Mouse (Mus musculus) intestine, postnatal 0 days (tissue): ENCODE results near the gene Myh6. TPM values are rescaled to one million over a fixed set of nuclear protein-coding genes. Genes with fewer than 3 reads are reported as not detected.
"Not testable (repeated sequence)": the region's sequence is repeated elsewhere in the genome, so short reads cannot be mapped to it uniquely, and the experiment has no call there.

Experiments
- ATAC-seq: fragments of 200-750 bp; cut with Nextera tagmentation; 2 replicates; pipeline ENCODE4 v1.8.0; 2017; ENCODE audit warnings: mild to moderate bottlenecking, moderate TSS enrichment, moderate library complexity
- H3K27ac ChIP-seq: fragments of 300-500 bp; sonication (generic); 2 replicates; pipeline ENCODE4 v1.5.1; 2014; ENCODE audit warnings: mild to moderate bottlenecking, low read depth, low read length, moderate library complexity
- H3K27me3 ChIP-seq: fragments of 300-500 bp; sonication (generic); replicated peaks from 2 replicates; pipeline ENCODE4 v1.6.1; 2014; ENCODE audit warnings: low read length, mixed read lengths; ENCODE audit not compliant: control insufficient read depth, insufficient read depth
- H3K36me3 ChIP-seq: fragments of 300-500 bp; sonication (generic); 2 replicates; pipeline ENCODE4 v1.6.1; 2014; ENCODE audit warnings: mild to moderate bottlenecking, moderate library complexity; ENCODE audit not compliant: control insufficient read depth, insufficient read depth
- H3K4me1 ChIP-seq: fragments of 300-500 bp; sonication (generic); replicated peaks from 2 replicates; pipeline ENCODE4 v1.6.1; 2014; ENCODE audit warnings: antibody characterized with exemption, low read length, mixed read lengths; ENCODE audit not compliant: control insufficient read depth, insufficient read depth
- H3K4me2 ChIP-seq: fragments of 300-500 bp; sonication (generic); replicated peaks from 2 replicates; pipeline ENCODE4 v1.6.1; 2014; ENCODE audit warnings: low read depth, mild to moderate bottlenecking, moderate library complexity
- H3K4me3 ChIP-seq: fragments of 300-500 bp; sonication (generic); 2 replicates; pipeline ENCODE4 v1.5.1; 2014; ENCODE audit warnings: low read depth, low read length
- H3K9ac ChIP-seq: fragments of 300-500 bp; sonication (generic); 2 replicates; pipeline ENCODE4 v1.6.1; 2014; ENCODE audit warnings: mild to moderate bottlenecking, low read depth, low read length
- H3K9me3 ChIP-seq: fragments of 300-500 bp; sonication (generic); 2 replicates; pipeline ENCODE4 v1.6.1; 2016; ENCODE audit warnings: mixed run types; ENCODE audit not compliant: control insufficient read depth
- CTCF ChIP-seq: sonication (generic); IDR thresholded peaks from 2 replicates; pipeline ENCODE4 v1.5.1; 2016; ENCODE audit warnings: low read depth, mild to moderate bottlenecking, control low read depth, antibody characterized with exemption, moderate library complexity
- WGBS: fragments of 180-500 bp; shearing (Covaris S2); extraction: QIAGEN DNeasy Blood & Tissue Kit; methylation state at CpG from one replicate; pipeline ENCODE4 v1.1.7; 2014; 5-methylcytosine and 5-hydroxymethylcytosine counted together
- polyA plus RNA-seq: library from polyadenylated mRNA; unstranded; fragments of >200 nt; fragmentation: Nextera tagmentation; extraction: Ambion mirVana; gene quantifications from 2 replicates; pipeline ENCODE4 v1.2.1, GENCODE M21; 2015

Gene Myh6
- polyA plus RNA-seq, 1 experiment from 2014 or later, result 0.53 TPM

GRCm38 (mm10) chr14:55001938-55002686 lies 35.4 kb upstream of the Myh6 start:
- H3K27ac ChIP-seq, result no peak overlapping the region
- H3K4me2 ChIP-seq, result no peak overlapping the region
- H3K9me3 ChIP-seq, result no peaks in the 10 kb centered on the region
- 46% methylated on average over 12 of the region's 12 CpGs for WGBS
- no peaks in the 10 kb centered on the region for H3K36me3 ChIP-seq
- H3K27me3 ChIP-seq, result no peaks in the 10 kb centered on the region
- H3K9ac ChIP-seq, result no peak overlapping the region
- H3K4me1 ChIP-seq, result 0 out of 2 replicates have a peak, but pooled peaks cover 3% of the 10 kb centered on the region
- no peak for ATAC-seq
- no peak for TF ChIP-seq CTCF
- no peak overlapping the region for H3K4me3 ChIP-seq

GRCm38 (mm10) chr14:55001446-55001845 lies 34.7 kb upstream of the Myh6 start:
- H3K4me1 ChIP-seq, result 0 out of 2 replicates have a peak, but pooled peaks cover 3% of the 10 kb centered on the region
- H3K4me3 ChIP-seq, result no peak overlapping the region
- TF ChIP-seq CTCF, result no peak
- ATAC-seq, result no peak
- WGBS, result 94% methylated on average over 2 of the region's 2 CpGs
- H3K27me3 ChIP-seq, result no peaks in the 10 kb centered on the region
- no peak overlapping the region for H3K9ac ChIP-seq
- no peaks in the 10 kb centered on the region for H3K36me3 ChIP-seq
- H3K9me3 ChIP-seq, result no peaks in the 10 kb centered on the region
- H3K27ac ChIP-seq, result no peak overlapping the region
- H3K4me2 ChIP-seq, result no peak overlapping the region

GRCm38 (mm10) chr14:55000814-55001213 lies 34.1 kb upstream of the Myh6 start:
- H3K4me1 ChIP-seq, result 0 out of 2 replicates have a peak, but pooled peaks cover 3% of the 10 kb centered on the region
- no peak overlapping the region for H3K4me3 ChIP-seq
- no peak for TF ChIP-seq CTCF
- no peak for ATAC-seq
- H3K4me2 ChIP-seq, result no peak overlapping the region
- no peak overlapping the region for H3K27ac ChIP-seq
- no peak overlapping the region for H3K9ac ChIP-seq
- H3K27me3 ChIP-seq, result no peaks in the 10 kb centered on the region
- H3K9me3 ChIP-seq, result no peaks in the 10 kb centered on the region
- WGBS, result 82% methylated on average over 6 of the region's 6 CpGs
- H3K36me3 ChIP-seq, result no peaks in the 10 kb centered on the region

- H3K9ac ChIP-seq, H3K4me1 ChIP-seq, H3K27me3 ChIP-seq, ATAC-seq, H3K27ac ChIP-seq, H3K9me3 ChIP-seq, H3K36me3 ChIP-seq, H3K4me2 ChIP-seq, H3K4me3 ChIP-seq: not testable (repeated sequence)
- peak; percentile 40; the same call in 1 of the 2 replicates for TF ChIP-seq CTCF
- WGBS, result 76% methylated on average over 5 of the region's 5 CpGs
These were observed 33.1 kb upstream of the Myh6 start for GRCm38 (mm10) chr14:54999868-55000267.

GRCm38 (mm10) chr14:54998680-54999079 lies 32.0 kb upstream of the Myh6 start:
- no peak for TF ChIP-seq CTCF
- Histone ChIP-seq H3K9me3 (no peaks in the 10 kb centered on the region), H3K9ac (no peak overlapping the region), H3K4me2 (no peak overlapping the region), H3K27me3 (no peaks in the 10 kb centered on the region), H3K36me3 (no peaks in the 10 kb centered on the region), H3K4me1 (no peaks in the 10 kb centered on the region), H3K27ac (no peak overlapping the region), H3K4me3 (no peak overlapping the region)
- ATAC-seq, result no peak

GRCm38 (mm10) chr14:54997297-54997696 lies 30.6 kb upstream of the Myh6 start:
- no peaks in the 10 kb centered on the region for H3K27me3 ChIP-seq
- H3K9me3 ChIP-seq, result no peaks in the 10 kb centered on the region
- no peaks in the 10 kb centered on the region for H3K36me3 ChIP-seq
- no peak for TF ChIP-seq CTCF
- no peak overlapping the region for H3K4me2 ChIP-seq
- H3K4me1 ChIP-seq, result no peaks in the 10 kb centered on the region
- ATAC-seq, result no peak
- 67% methylated on average over 4 of the region's 4 CpGs for WGBS
- H3K4me3 ChIP-seq, result no peak overlapping the region
- H3K27ac ChIP-seq, result no peak overlapping the region
- no peak overlapping the region for H3K9ac ChIP-seq
